Mouse (Mus musculus): ENCODE data around the gene Ndufs6. TPM values are rescaled to one million over a fixed set of nuclear protein-coding genes. Genes with fewer than 3 reads are reported as not detected.

Ndufs6 gene
- polyA plus RNA-seq (2012; rRNA removed): 185 and 210 TPM in 2 replicates

DNA sequence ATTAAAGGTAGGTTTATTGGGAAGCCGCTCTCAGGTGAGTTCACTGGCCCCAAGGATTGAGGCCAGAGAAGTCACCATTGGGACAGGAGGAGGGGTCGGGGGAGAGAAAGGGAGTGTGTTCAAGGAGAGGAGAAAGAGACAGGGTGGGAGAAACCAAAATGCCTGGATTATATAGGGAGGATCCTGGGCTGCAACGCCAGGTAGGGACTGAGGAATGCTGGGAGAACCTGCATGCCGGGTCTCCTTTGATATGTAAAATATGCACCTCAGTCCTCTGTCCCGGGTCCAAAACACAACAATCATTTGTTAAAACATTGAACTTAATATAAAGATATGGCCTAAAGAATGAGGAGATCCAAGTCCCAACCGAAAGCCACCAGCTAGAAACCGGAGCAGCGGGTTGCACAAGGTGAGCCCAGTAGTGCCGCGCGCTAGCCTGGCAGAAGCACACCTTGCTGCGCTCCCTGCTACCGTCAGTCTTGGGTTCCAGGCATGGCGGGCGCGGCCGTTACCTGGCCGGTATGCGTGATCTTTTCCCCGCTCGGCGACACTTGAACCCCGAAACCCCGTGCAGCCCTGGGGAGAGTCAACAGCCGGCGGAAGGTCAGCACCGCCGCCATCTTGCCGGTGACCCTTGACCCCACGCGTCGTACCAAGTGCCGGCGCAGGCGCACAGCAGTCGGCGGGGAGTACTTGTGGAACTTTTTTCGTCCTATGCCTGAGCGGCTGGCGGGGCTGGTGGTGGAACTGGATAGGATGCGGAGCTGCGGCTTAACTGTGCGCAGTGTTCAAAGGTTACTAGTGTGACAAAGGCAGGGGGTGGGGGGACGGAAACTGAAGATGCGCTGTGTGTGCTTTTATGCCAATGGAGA, at the start of gene Ndufs6, which contains the start of gene Mrpl36:
TSS of gene Ndufs6 (minus strand) at position 716 of the 872 bp plus-strand sequence.
TSS of gene Mrpl36 (plus strand) at position 687 of the 872 bp plus-strand sequence.

Other genes starting within 250 kb of the Ndufs6 start
- gene Irx4, start 68.1 kb downstream of the Ndufs6 start, polyA plus RNA-seq (2012; rRNA removed): 1.8 and 1.9 TPM in 2 replicates
- gene Mrpl36, start within 50 bp of the Ndufs6 start, polyA plus RNA-seq (2012; rRNA removed): 76.0 and 85.3 TPM in 2 replicates
- 66.4 and 74.4 TPM in 2 replicates for gene Lpcat1, start 138.7 kb upstream of the Ndufs6 start, polyA plus RNA-seq (2012; rRNA removed)
- 0.16 and 0.18 TPM in 2 replicates for gene Slc6a3, start 208.2 kb upstream of the Ndufs6 start, polyA plus RNA-seq (2012; rRNA removed)